Mouse (Mus musculus): ENCODE data around the gene Itga11.
"Not testable (repeated sequence)": the region's sequence is repeated elsewhere in the genome, so short reads cannot be mapped to it uniquely, and the experiment has no call there.

DNA sequence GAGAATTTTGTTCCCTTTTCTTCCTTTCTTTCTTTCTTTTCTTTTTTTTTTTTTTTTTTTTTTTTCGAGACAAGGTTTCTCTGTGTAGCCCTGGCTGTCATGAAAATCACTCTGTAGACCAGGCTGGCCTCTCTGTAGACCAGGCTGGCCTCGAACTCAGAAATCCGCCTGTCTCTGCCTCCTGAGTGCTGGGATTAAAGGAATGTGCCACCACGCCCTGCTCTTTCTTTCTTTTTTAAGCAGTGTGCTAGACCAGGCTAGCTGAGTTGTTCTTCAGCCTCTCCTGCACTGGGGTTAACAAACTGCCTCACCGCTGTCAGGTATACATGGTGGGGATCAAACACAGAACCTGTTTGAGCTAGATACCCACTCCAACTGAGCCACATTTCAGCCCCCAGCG is 142.3 kb downstream of the Itga11 start:
- TF ChIP-seq CTCF (IDR thresholded peaks at IDR 0.05; ENCODE audit: low read depth); EP300 (optimal IDR thresholded peaks at IDR 0.05): not testable (repeated sequence)
